Mouse (Mus musculus): ENCODE data around the gene Stk11.

Gene Stk11

DNA sequence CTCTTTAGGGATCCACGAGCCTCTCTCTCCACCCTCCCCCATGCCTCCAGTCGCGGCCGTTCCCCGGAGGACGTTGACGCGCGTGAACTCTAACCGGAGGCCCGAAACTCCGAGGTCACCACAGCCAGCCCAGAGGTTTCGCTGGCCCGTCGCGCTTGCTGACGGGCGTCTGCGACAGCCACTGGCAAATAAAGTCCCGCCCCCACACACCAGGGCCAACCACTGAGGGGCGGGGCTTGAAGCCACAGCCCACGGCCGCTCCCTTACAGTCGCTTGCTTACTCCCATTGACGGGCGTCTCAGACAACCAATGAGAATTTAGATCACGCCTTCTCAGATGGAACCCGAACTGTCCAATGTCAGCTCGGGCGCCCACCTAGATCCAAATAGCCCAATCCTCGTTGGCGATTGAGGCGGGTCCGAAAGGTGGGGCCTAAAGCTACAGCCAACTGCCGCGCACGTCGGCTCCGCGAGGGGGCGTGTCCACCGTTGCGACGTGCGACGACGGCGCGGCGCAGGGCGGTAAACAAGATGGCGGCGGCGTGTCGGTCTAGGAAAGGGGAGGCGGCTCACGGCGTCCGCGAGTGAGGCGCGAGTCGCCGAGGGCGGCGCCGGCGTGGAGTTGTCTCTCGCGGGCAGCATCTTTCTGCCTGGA lies at the start of gene Stk11:
Stk11 (plus strand) TSS at position 514 of the 654 bp plus-strand sequence.
- H3K4me1 ChIP-seq (replicated peaks; ENCODE audit: low read depth, low read length), result peaks cover 58% of the 10 kb centered on the region
- TF ChIP-seq POU5F1 (IDR thresholded peaks at IDR 0.05; ENCODE audit: borderline replicate concordance, low read length) (no peak), NANOG (IDR thresholded peaks at IDR 0.05; ENCODE audit: borderline replicate concordance, low read length) (no peak), CTCF (conservative IDR thresholded peaks at IDR 0.05; ENCODE audit: low read length) (no peak)

GRCm38 (mm10) chr10:80069251-80069650 lies 46.4 kb upstream of the Stk11 start:
- no peaks in the 10 kb centered on the region for H3K27me3 ChIP-seq (ENCODE audit: insufficient read depth, low read length)
- peaks cover 75% of the 10 kb centered on the region for H3K4me1 ChIP-seq (replicated peaks; ENCODE audit: low read depth, low read length)
- TF ChIP-seq POU5F1 (IDR thresholded peaks at IDR 0.05; ENCODE audit: borderline replicate concordance, low read length) (no peak), NANOG (IDR thresholded peaks at IDR 0.05; ENCODE audit: borderline replicate concordance, low read length) (no peak), CTCF (conservative IDR thresholded peaks at IDR 0.05; ENCODE audit: low read length) (no peak)
- H3K36me3 ChIP-seq (ENCODE audit: insufficient read depth, low read length), result peaks cover 97% of the 10 kb centered on the region
- no peaks in the 10 kb centered on the region for H3K9me3 ChIP-seq (ENCODE audit: low read length)
- H3K4me3 ChIP-seq (replicated peaks; ENCODE audit: low read length), result no peak overlapping the region

More for the DNA sequence above, at the start of gene Stk11:
- no peaks in the 10 kb centered on the region for H3K27me3 ChIP-seq (ENCODE audit: insufficient read depth, low read length)
- H3K9me3 ChIP-seq (ENCODE audit: low read length), result no peaks in the 10 kb centered on the region
- H3K36me3 ChIP-seq (ENCODE audit: insufficient read depth, low read length), result peaks cover 39% of the 10 kb centered on the region
- H3K4me3 ChIP-seq (replicated peaks; ENCODE audit: low read length), result peak within 1 kb of the TSS; percentile 100

DNA sequence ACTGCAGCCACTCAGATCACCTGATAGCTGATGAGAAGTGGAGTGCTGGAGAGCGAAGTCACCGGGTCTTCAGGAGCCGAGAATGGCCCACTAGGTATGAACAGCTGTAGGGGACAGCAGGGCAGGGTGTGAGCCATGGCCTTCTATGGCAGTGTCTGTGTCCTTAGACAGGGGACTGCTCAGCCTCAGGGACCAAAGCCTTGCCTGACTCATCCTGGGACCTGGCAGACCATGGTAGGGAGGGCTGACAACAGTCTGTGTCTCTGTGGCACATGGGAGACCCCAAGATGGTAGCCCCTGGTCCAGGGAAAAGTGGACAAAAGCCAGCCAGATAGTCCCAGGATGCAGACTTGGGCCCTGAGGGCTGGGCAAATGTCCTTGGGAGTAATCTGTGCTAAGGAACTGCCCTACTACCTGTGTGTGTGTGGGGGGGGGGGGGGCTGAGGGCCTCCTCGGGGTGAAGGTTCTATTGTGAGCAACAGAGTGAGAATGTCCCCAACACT lies 45.6 kb upstream of the Stk11 start:
- Histone ChIP-seq H3K9me3 (ENCODE audit: low read length) (no peaks in the 10 kb centered on the region), H3K36me3 (ENCODE audit: insufficient read depth, low read length) (peaks cover 90% of the 10 kb centered on the region)

GRCm38 (mm10) chr10:80070837-80071515 lies 44.6 kb upstream of the Stk11 start:
- H3K36me3 ChIP-seq (ENCODE audit: insufficient read depth, low read length), result peaks cover 84% of the 10 kb centered on the region
- H3K27me3 ChIP-seq (ENCODE audit: insufficient read depth, low read length), result no peaks in the 10 kb centered on the region
- H3K4me1 ChIP-seq (replicated peaks; ENCODE audit: low read depth, low read length), result peaks cover 81% of the 10 kb centered on the region
- H3K9me3 ChIP-seq (ENCODE audit: low read length), result no peaks in the 10 kb centered on the region
- TF ChIP-seq NANOG (IDR thresholded peaks at IDR 0.05; ENCODE audit: borderline replicate concordance, low read length), result no peak
- no peak for TF ChIP-seq CTCF (conservative IDR thresholded peaks at IDR 0.05; ENCODE audit: low read length)
- TF ChIP-seq POU5F1 (IDR thresholded peaks at IDR 0.05; ENCODE audit: borderline replicate concordance, low read length), result no peak
- H3K4me3 ChIP-seq (replicated peaks; ENCODE audit: low read length), result no peak overlapping the region

More for the DNA sequence above, 45.6 kb upstream of the Stk11 start:
- TF ChIP-seq CTCF (conservative IDR thresholded peaks at IDR 0.05; ENCODE audit: low read length) (no peak), POU5F1 (IDR thresholded peaks at IDR 0.05; ENCODE audit: borderline replicate concordance, low read length) (no peak), NANOG (IDR thresholded peaks at IDR 0.05; ENCODE audit: borderline replicate concordance, low read length) (no peak)
- Histone ChIP-seq H3K27me3 (ENCODE audit: insufficient read depth, low read length) (no peaks in the 10 kb centered on the region), H3K4me1 (replicated peaks; ENCODE audit: low read depth, low read length) (peaks cover 75% of the 10 kb centered on the region), H3K4me3 (replicated peaks; ENCODE audit: low read length) (no peak overlapping the region)

DNA sequence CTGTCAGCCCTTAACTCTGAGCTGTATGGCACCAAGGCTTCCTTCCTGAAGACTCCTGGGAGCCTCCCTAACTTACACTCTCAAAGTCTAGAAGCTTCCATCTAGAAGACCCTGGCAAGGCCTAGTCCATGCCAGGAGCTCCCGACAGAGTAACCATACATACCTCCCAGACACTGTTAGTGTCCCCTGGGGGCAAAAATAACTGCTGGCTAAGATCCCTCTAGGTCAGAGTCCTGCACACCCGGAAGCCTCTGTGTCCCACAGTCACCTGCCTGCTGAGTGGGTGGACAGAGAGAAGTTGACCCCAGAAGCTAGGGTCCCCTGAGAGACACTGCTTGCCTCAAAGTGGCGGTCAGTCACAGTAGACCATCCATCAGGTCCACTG lies 44.1 kb upstream of the Stk11 start:
- Histone ChIP-seq H3K4me3 (replicated peaks; ENCODE audit: low read length) (no peak overlapping the region), H3K27me3 (ENCODE audit: insufficient read depth, low read length) (no peaks in the 10 kb centered on the region), H3K4me1 (replicated peaks; ENCODE audit: low read depth, low read length) (peaks cover 83% of the 10 kb centered on the region), H3K9me3 (ENCODE audit: low read length) (no peaks in the 10 kb centered on the region), H3K36me3 (ENCODE audit: insufficient read depth, low read length) (peaks cover 84% of the 10 kb centered on the region)
- TF ChIP-seq POU5F1 (IDR thresholded peaks at IDR 0.05; ENCODE audit: borderline replicate concordance, low read length), result no peak
- no peak for TF ChIP-seq NANOG (IDR thresholded peaks at IDR 0.05; ENCODE audit: borderline replicate concordance, low read length)
- no peak for TF ChIP-seq CTCF (conservative IDR thresholded peaks at IDR 0.05; ENCODE audit: low read length)

GRCm38 (mm10) chr10:80072623-80073489 lies 42.7 kb upstream of the Stk11 start:
- Histone ChIP-seq H3K4me3 (replicated peaks; ENCODE audit: low read length) (peak overlapping the region; percentile 48), H3K4me1 (replicated peaks; ENCODE audit: low read depth, low read length) (peaks cover 88% of the 10 kb centered on the region), H3K9me3 (ENCODE audit: low read length) (no peaks in the 10 kb centered on the region), H3K27me3 (ENCODE audit: insufficient read depth, low read length) (no peaks in the 10 kb centered on the region), H3K36me3 (ENCODE audit: insufficient read depth, low read length) (peaks cover 84% of the 10 kb centered on the region)
- TF ChIP-seq NANOG (IDR thresholded peaks at IDR 0.05; ENCODE audit: borderline replicate concordance, low read length) (no peak), POU5F1 (IDR thresholded peaks at IDR 0.05; ENCODE audit: borderline replicate concordance, low read length) (no peak)

- H3K4me1 ChIP-seq (replicated peaks; ENCODE audit: low read depth, low read length), result peaks cover 92% of the 10 kb centered on the region
- no peaks in the 10 kb centered on the region for H3K27me3 ChIP-seq (ENCODE audit: insufficient read depth, low read length)
- H3K4me3 ChIP-seq (replicated peaks; ENCODE audit: low read length), result peak overlapping the region; percentile 79
- no peak for TF ChIP-seq NANOG (IDR thresholded peaks at IDR 0.05; ENCODE audit: borderline replicate concordance, low read length)
- no peak for TF ChIP-seq POU5F1 (IDR thresholded peaks at IDR 0.05; ENCODE audit: borderline replicate concordance, low read length)
- TF ChIP-seq CTCF (conservative IDR thresholded peaks at IDR 0.05; ENCODE audit: low read length), result no peak
- H3K36me3 ChIP-seq (ENCODE audit: insufficient read depth, low read length), result peaks cover 87% of the 10 kb centered on the region
- no peaks in the 10 kb centered on the region for H3K9me3 ChIP-seq (ENCODE audit: low read length)
These were observed 40.6 kb upstream of the Stk11 start for GRCm38 (mm10) chr10:80074813-80075601.

Measured in E14TG2a.4 (cell line).